Comparison of ENCODE assay signal across 18 mouse cellular contexts in the genomic region with DNA sequence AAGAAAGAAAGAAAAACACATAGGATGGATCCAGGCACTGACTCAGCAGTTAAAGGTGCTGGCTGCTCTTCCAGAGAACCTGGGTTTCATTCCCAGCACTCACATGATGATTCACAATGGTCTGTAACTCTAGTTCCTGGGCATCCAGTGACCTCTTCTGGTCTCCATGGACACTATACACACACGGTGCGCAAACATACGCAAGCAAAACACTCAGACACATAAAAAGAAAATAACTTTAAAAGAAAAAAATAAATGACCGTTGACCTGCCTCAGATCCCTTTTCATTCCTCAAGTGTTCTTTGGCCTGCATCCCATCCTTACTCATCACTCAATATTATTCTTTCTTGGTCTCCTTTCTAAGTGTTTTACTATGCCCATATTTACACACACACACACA. TPM values are rescaled to one million over a fixed set of nuclear protein-coding genes. Genes with fewer than 3 reads are reported as not detected.
DNase-seq lines count a peak whose midpoint lies in the region; TF ChIP-seq lines count a peak whose summit lies in the region.
"Had no signal": no experiment of that assay in that cellular context is flagged by ENCODE, and none has a peak within 500 bp of the region (broad histone marks: within the 10 kb centered on the region; RNA-seq: fewer than 3 reads in every experiment).

No protein-coding gene starts in this region.

- in situ Hi-C loops in ES-E14 (cut with MboI; ENCODE audit: low sequenced_read_pairs in 2 of 2, unreplicated experiment in 2 of 2), result no loop called here

- TF ChIP-seq POLR2A in lung, adult 2 months (IDR thresholded peaks at IDR 0.05; ENCODE audit: borderline replicate concordance, extremely low read depth, low read depth, low read length), result no peak

- H3K4me3 ChIP-seq in lung, adult 2 months (replicated peaks; ENCODE audit: extremely low read depth, low read depth, low read length), result no peak overlapping the region
- no peak overlapping the region for H3K4me3 ChIP-seq in ES-E14 (ENCODE audit: insufficient read depth in 1 of 2, low read depth in 1 of 2, low read length in 2 of 2, poor library complexity in 1 of 2, severe bottlenecking in 1 of 2)
- H3K4me3 ChIP-seq: embryonic facial prominence, embryonic 12.5 days; forebrain, embryonic 15.5 days; heart, adult 2 months; heart, embryonic 15.5 days; hindbrain, embryonic 10.5 days had no signal

- no peaks in the 10 kb centered on the region for H3K36me3 ChIP-seq in ES-E14 (ENCODE audit: control insufficient read depth, insufficient read depth, low read length, poor library complexity, severe bottlenecking)
- H3K36me3 ChIP-seq: embryonic facial prominence, embryonic 12.5 days; forebrain, embryonic 15.5 days; heart, embryonic 15.5 days; hindbrain, embryonic 10.5 days had no signal

- 56% methylated on average over 4 of the region's 4 CpGs for WGBS in lung, adult 2 months

- no peaks in the 10 kb centered on the region for H3K9me3 ChIP-seq in ES-E14 (ENCODE audit: control insufficient read depth, insufficient read depth, low read depth, low read length)
- H3K9me3 ChIP-seq: embryonic facial prominence, embryonic 12.5 days; forebrain, embryonic 15.5 days; heart, embryonic 15.5 days; hindbrain, embryonic 10.5 days had no signal

- H3K9ac ChIP-seq in ES-E14 (ENCODE audit: insufficient read depth, low read depth, low read length, poor library complexity, severe bottlenecking), result no peak overlapping the region
- H3K9ac ChIP-seq: embryonic facial prominence, embryonic 12.5 days; forebrain, embryonic 15.5 days; heart, embryonic 15.5 days; hindbrain, embryonic 14.5 days had no signal

- DNase-seq in kidney, adult 9 months, result peak; percentile 19
- no peak for DNase-seq in kidney, postnatal 4 days
- DNase-seq in lung, postnatal 25 days (ENCODE audit: low spot score), result peak; percentile 28
- no peak for DNase-seq in lung, adult 2 months
- no peak for DNase-seq in ES-E14 (ENCODE audit: low read depth, low spot score)
- no peak for DNase-seq in thymus, postnatal 36 days
- DNase-seq: adrenal gland, postnatal 14 days; B cell, adult 2 months; cerebellum, adult 11-12 months; cerebellum, adult 9-10 months; cerebellum, postnatal 25 days; gastrocnemius, postnatal 10 days; heart, adult 2 months had no signal

- no peak overlapping the region for H3K27ac ChIP-seq in ES-E14 (ENCODE audit: insufficient read depth, low read depth, low read length, poor library complexity, severe bottlenecking)
- H3K27ac ChIP-seq: embryonic facial prominence, embryonic 12.5 days; forebrain, embryonic 15.5 days; heart, adult 2 months; heart, embryonic 15.5 days; hindbrain, embryonic 10.5 days; hindbrain, embryonic 14.5 days had no signal

- peaks cover 5% of the 10 kb centered on the region for H3K4me1 ChIP-seq in lung, adult 2 months (ENCODE audit: control insufficient read depth, insufficient read depth, low read length)
- peaks cover 0 to 2% of the 10 kb centered on the region in 2 experiments; a peak in 1 of 4 replicates for H3K4me1 ChIP-seq in ES-E14 (ENCODE audit: control insufficient read depth in 2 of 2, insufficient read depth in 2 of 2, low read length in 2 of 2, poor library complexity in 1 of 2)
- H3K4me1 ChIP-seq: embryonic facial prominence, embryonic 12.5 days had no signal

- no peak for TF ChIP-seq CTCF in lung, adult 2 months (IDR thresholded peaks at IDR 0.05; ENCODE audit: insufficient read depth, low read length)

TF ChIP-seq in ES-E14, 5 proteins besides CTCF, POLR2A, EP300 and RAD21:
- 0 out of 2 replicates have a peak, but pooled peaks have one; percentile 17 for TF ChIP-seq MAFK (IDR thresholded peaks at IDR 0.05; ENCODE audit: insufficient read depth, low read depth, low read length)
- no peak for TF ChIP-seq ZC3H11A (IDR thresholded peaks at IDR 0.05; ENCODE audit: borderline replicate concordance, low read depth, low read length)
- TF ChIP-seq CHD2 (IDR thresholded peaks at IDR 0.05; ENCODE audit: low read depth, low read length), result no peak

RNA-seq across cellular contexts. Expression of gene Tnks2, which starts 13.6 kb away (rescaled TPM):
- polyA plus RNA-seq in lung, adult 2 months (2012; rRNA removed), result 23.6 and 28.9 TPM in 2 replicates
- total RNA-seq in ES-E14 (2012; rRNA removed), result 289 and 434 TPM in 2 replicates

Comparison
In these comparisons a context has a peak if more than half of its experiments do, and no peak if none do; other contexts are left out.
1. DNase-seq: peak in kidney, adult 9 months (single experiment) and lung, postnatal 25 days (single experiment); none in kidney, postnatal 4 days (0 of 2), lung, adult 2 months (single experiment), ES-E14 (single experiment) and thymus, postnatal 36 days (0 of 2).